Mouse (Mus musculus) midbrain, postnatal 0 days (tissue): ENCODE measurements around the gene Rapgefl1. TPM values are rescaled to one million over a fixed set of nuclear protein-coding genes. Genes with fewer than 3 reads are reported as not detected.
"Not testable (repeated sequence)": the region's sequence is repeated elsewhere in the genome, so short reads cannot be mapped to it uniquely, and the experiment has no call there.

Source experiments
- ATAC-seq: fragments of 200-750 bp; cut with Nextera tagmentation; 2 replicates; pipeline ENCODE4 v1.8.0; 2017; ENCODE audit warnings: moderate number of reproducible peaks, mild to moderate bottlenecking, moderate TSS enrichment, moderate library complexity; ENCODE audit not compliant: low FRiP score
- DNase-seq: peaks from one replicate; pipeline ENCODE4 v3.0.0-alpha.2; 2015; ENCODE audit warnings: low spot score
- H3K27ac ChIP-seq: fragments of 300-500 bp; sonication (generic); 2 replicates; pipeline ENCODE4 v1.5.1; 2014; ENCODE audit warnings: low read depth, mild to moderate bottlenecking, low read length, mixed read lengths
- H3K27me3 ChIP-seq: fragments of 300-500 bp; sonication (generic); 2 replicates; pipeline ENCODE4 v1.6.1; 2014; ENCODE audit warnings: low read length, control low read depth, mixed read lengths; ENCODE audit not compliant: insufficient read depth
- H3K36me3 ChIP-seq: fragments of 300-500 bp; sonication (generic); 2 replicates; pipeline ENCODE4 v1.6.1; 2014; ENCODE audit warnings: low read length, control low read depth, mixed read lengths; ENCODE audit not compliant: insufficient read depth
- H3K4me1 ChIP-seq: fragments of 300-500 bp; sonication (generic); 2 replicates; pipeline ENCODE4 v1.6.1; 2014; ENCODE audit warnings: mild to moderate bottlenecking, control low read depth, antibody characterized with exemption, low read length, mixed read lengths; ENCODE audit not compliant: insufficient read depth
- H3K4me2 ChIP-seq: fragments of 300-500 bp; sonication (generic); 2 replicates; pipeline ENCODE4 v1.6.1; 2014; ENCODE audit warnings: low read depth, mild to moderate bottlenecking, low read length, mixed read lengths; ENCODE audit not compliant: poor library complexity, severe bottlenecking
- H3K4me3 ChIP-seq: fragments of 300-500 bp; sonication (generic); 2 replicates; pipeline ENCODE4 v1.5.1; 2014; ENCODE audit warnings: low read depth, mild to moderate bottlenecking, low read length, moderate library complexity
- H3K9ac ChIP-seq: fragments of 300-500 bp; sonication (generic); replicated peaks from 2 replicates; pipeline ENCODE4 v1.6.1; 2014; ENCODE audit warnings: mild to moderate bottlenecking, low read length, moderate library complexity, mixed read lengths; ENCODE audit not compliant: poor library complexity, severe bottlenecking
- H3K9me3 ChIP-seq: fragments of 300-500 bp; sonication (generic); 2 replicates; pipeline ENCODE4 v1.6.1; 2016; ENCODE audit warnings: low read length, control low read depth
- CTCF ChIP-seq: IDR thresholded peaks from 2 replicates; pipeline ENCODE4 v1.5.1; 2016; ENCODE audit warnings: antibody characterized with exemption, mild to moderate bottlenecking
- WGBS: fragments of 180-500 bp; shearing (Covaris S2); extraction: QIAGEN DNeasy Blood & Tissue Kit; methylation state at CpG from one replicate; pipeline ENCODE4 v1.1.7; 2014; 5-methylcytosine and 5-hydroxymethylcytosine counted together
- polyA plus RNA-seq: library from polyadenylated mRNA; unstranded; fragments of >200 nt; fragmentation: Nextera tagmentation; extraction: Ambion mirVana; gene quantifications from 2 replicates; pipeline ENCODE4 v1.2.1, GENCODE M21; 2015
- total RNA-seq: library from RNA; depleted of rRNA; stranded (reverse); fragments of >200 nt; gene quantifications from 2 replicates; pipeline ENCODE4 v1.2.3, GENCODE M21; 2014

Gene Rapgefl1
- total and polyA plus RNA-seq, 2 experiments from 2014 or later = 10.9 to 39.0 TPM

DNA sequence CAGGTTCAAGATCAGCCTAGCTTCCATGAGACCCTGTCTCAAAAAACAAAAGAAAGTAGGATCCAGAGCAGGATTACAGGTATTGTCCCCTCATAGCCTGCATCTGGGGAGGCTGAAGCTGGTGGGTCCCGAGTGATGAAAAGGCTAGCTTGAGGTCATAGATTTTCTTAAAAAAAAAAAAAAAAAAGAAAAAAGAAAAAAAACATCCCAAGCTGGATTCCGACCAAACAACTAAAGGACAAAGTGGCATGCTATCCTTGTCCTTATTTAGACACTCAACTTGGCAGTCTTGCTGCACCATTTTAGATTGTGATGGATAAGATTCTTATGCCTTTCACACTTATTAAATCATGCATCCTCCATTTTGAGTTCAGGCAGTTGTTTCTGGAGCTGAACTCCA is 28.2 kb upstream of the Rapgefl1 start:
- no peaks in the 10 kb centered on the region for H3K27me3 ChIP-seq
- 75% methylated on average over 2 of the region's 2 CpGs for WGBS
- DNase-seq = no peak
- peak overlapping the region; percentile 92 for H3K27ac ChIP-seq
- H3K9ac ChIP-seq = no peak overlapping the region
- H3K36me3 ChIP-seq = peaks cover 36% of the 10 kb centered on the region
- no peak overlapping the region for H3K4me3 ChIP-seq
- H3K4me2 ChIP-seq = no peak overlapping the region
- no peak for ATAC-seq
- no peak for TF ChIP-seq CTCF
- H3K4me1 ChIP-seq = peaks cover 3% of the 10 kb centered on the region; the same call in 1 of the 2 replicates
- H3K9me3 ChIP-seq = no peaks in the 10 kb centered on the region

- under 1% methylated on average over 59 of the region's 84 CpGs for WGBS
- TF ChIP-seq CTCF = peak; percentile 52
- no peaks in the 10 kb centered on the region for H3K27me3 ChIP-seq
- DNase-seq = peak; percentile 99
- H3K4me2 ChIP-seq = peak overlapping the region; percentile 63
- peak overlapping the region; percentile 84 for H3K9ac ChIP-seq
- H3K9me3 ChIP-seq = no peaks in the 10 kb centered on the region
- peak; percentile 97 for ATAC-seq
- H3K27ac ChIP-seq = peak overlapping the region; percentile 92
- peak overlapping the region; percentile 63 for H3K4me3 ChIP-seq
- peaks cover 24% of the 10 kb centered on the region for H3K36me3 ChIP-seq
- H3K4me1 ChIP-seq = peaks cover 3% of the 10 kb centered on the region; the same call in 1 of the 2 replicates
These were observed 26.9 kb upstream of the Rapgefl1 start for GRCm38 (mm10) chr11:98809457-98810290.

DNA sequence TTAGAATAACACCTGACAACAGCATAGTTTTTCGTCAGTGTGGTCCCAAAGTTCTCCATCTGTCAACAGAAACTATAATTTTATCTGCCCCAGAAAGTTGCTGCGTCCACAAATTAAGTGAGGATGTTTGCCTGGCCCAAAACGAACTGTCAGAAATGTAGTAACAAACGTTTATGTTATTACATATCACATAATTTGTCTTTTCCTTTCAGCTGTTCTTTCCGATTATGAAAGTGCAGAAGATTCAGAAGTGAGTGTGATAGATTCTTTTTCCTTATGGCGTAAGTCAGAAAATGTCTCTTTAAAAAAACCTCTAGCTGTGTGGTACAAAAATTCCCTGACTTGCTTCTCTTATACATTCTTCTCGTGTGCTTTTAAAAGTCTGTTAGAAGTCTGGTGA is 25.9 kb upstream of the Rapgefl1 start:
- Histone ChIP-seq H3K4me1 (peaks cover 3% of the 10 kb centered on the region; the same call in 1 of the 2 replicates), H3K4me2 (peak overlapping the region; percentile 63), H3K9ac (peak overlapping the region; percentile 84), H3K27me3 (no peaks in the 10 kb centered on the region), H3K27ac (no peak overlapping the region), H3K9me3 (no peaks in the 10 kb centered on the region), H3K36me3 (peaks cover 14% of the 10 kb centered on the region), H3K4me3 (peak overlapping the region; percentile 63)
- 76% methylated on average over 7 of the region's 7 CpGs for WGBS
- no peak for TF ChIP-seq CTCF
- DNase-seq = no peak
- ATAC-seq = no peak

DNA sequence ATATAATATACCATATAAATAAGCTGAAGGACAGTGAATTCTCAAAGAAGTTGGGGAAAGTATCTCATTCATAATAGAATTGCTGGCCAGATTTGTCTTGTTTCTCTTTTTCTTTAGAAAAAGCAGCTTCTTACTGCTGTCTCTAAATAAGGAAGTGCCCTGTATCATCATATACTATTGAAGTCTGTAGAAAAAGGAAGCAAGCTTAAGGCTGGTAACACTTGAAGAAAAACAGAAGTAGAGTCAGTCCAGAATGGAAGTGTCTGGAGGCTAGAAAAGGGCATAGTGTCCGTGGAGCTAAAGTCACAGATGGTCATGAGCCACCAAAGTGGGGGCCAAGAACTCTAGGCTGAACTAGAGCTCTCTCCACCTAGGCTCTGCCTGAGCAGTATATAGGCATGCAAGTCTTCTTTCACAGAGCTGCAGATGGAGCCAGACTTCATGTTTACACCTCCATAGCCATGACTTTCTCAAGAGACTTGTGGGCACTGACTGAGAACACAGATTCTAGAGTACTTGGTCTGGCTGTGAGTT is 19.8 kb upstream of the Rapgefl1 start:
- no peaks in the 10 kb centered on the region for H3K9me3 ChIP-seq
- H3K4me3 ChIP-seq = no peak overlapping the region
- no peak overlapping the region for H3K4me2 ChIP-seq
- DNase-seq = no peak
- no peak overlapping the region for H3K9ac ChIP-seq
- no peak overlapping the region for H3K27ac ChIP-seq
- TF ChIP-seq CTCF = no peak
- no peaks in the 10 kb centered on the region for H3K4me1 ChIP-seq
- 92% methylated on average over 1 of the region's 1 CpGs for WGBS
- H3K36me3 ChIP-seq = peaks cover 30% of the 10 kb centered on the region
- no peak for ATAC-seq
- H3K27me3 ChIP-seq = no peaks in the 10 kb centered on the region

DNA sequence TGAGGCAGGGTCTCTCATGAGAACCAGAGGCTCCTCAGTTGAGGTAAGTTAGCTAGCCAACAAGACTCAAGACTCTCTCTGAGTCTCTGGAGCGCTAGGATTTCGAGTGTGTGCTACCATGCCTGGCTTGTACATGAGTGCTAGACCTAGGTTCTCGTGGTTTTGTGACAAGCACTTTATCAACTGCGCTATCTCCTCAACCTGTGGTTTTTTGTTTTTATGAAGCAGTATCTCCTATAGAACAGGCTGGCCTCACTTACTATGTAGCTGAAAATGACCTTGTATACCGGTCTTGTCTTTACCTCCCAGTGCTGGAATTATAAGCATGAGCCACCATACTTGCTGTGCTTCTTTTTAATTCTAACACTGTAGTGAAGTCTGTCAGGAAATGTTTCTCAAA is 15.6 kb upstream of the Rapgefl1 start:
- ATAC-seq = no peak
- Histone ChIP-seq H3K9me3 (no peaks in the 10 kb centered on the region), H3K4me3 (no peak overlapping the region), H3K4me2 (no peak overlapping the region), H3K9ac (no peak overlapping the region), H3K36me3 (peaks cover 51% of the 10 kb centered on the region), H3K27ac (no peak overlapping the region), H3K27me3 (no peaks in the 10 kb centered on the region), H3K4me1 (no peaks in the 10 kb centered on the region)
- TF ChIP-seq CTCF = no peak
- WGBS = 97% methylated on average over 5 of the region's 5 CpGs
- no peak for DNase-seq

DNA sequence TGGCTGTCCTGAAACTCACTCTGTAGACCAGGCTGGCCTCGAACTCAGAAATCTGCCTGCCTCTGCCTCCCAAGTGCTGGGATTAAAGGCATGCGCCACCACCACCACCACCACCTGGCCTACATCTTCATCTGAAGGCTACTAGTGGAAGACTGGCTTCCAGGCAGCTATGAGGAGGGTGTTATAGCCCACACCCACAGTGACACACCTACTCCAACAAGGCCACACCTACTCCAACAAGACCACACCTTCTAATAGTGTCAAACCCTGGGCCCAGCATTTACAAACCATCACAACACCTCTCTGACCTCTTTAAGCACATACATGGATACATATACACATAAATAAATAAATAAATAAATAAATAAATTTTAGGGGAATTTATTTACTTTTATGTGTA is 10.5 kb upstream of the Rapgefl1 start:
- H3K27me3 ChIP-seq, H3K27ac ChIP-seq, H3K4me3 ChIP-seq, H3K9me3 ChIP-seq, DNase-seq, ATAC-seq, H3K4me1 ChIP-seq, H3K4me2 ChIP-seq, H3K9ac ChIP-seq: not testable (repeated sequence)
- 100% methylated on average over 2 of the region's 2 CpGs for WGBS
- peaks cover 56% of the 10 kb centered on the region for H3K36me3 ChIP-seq
